17 mouse cellular contexts compared by ENCODE assay signal in the genomic region with DNA sequence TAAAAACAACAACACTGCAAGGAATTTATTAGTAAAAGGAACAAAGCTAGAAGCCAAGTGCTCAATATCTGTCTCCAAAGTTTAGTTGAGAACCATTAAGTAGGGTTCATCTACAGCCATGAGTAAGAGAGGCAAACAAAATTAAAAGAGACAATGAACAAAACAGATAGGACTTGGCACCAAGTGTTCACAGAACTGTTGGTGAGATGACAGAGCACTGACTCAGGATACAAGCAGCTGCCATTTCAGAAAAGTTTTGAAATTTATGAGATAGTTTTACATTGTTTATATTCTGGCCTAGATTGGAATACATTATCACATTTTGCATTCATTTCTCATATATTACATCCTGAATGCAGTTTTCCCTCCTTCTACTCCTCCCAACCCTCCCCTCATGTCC.
"Had no signal": no experiment of that assay in that cellular context is flagged by ENCODE, and none has a peak within 500 bp of the region (broad histone marks: within the 10 kb centered on the region; RNA-seq: fewer than 3 reads in every experiment).

No protein-coding gene starts in this region.

- H3K4me1 ChIP-seq: midbrain, embryonic 13.5 days; midbrain, embryonic 15.5 days; neural tube, embryonic 13.5 days; neural tube, embryonic 15.5 days had no signal

- H3K27ac ChIP-seq: lung, embryonic 15.5 days; macrophage; midbrain, embryonic 13.5 days; midbrain, embryonic 15.5 days; neural tube, embryonic 13.5 days; neural tube, embryonic 15.5 days had no signal

- H3K4me3 ChIP-seq: lung, embryonic 15.5 days; megakaryocyte, embryonic 14.5 days; midbrain, embryonic 13.5 days; midbrain, embryonic 15.5 days; neural tube, embryonic 13.5 days; neural tube, embryonic 15.5 days had no signal

- DNase-seq: liver, postnatal 0 days; lung, adult 2 months; lung, postnatal 14 days; retina, postnatal 1 day; right cerebral cortex, adult 18-20 months; right cerebral cortex, postnatal 25 days; right cerebral cortex, postnatal 4 days; spleen, adult 18-20 months; thymus, adult 2 months; thymus, postnatal 25 days had no signal
